Mouse (Mus musculus) myocyte (in vitro differentiated cells): ENCODE results near the gene Sipa1l1. TPM values are rescaled to one million over a fixed set of nuclear protein-coding genes. Genes with fewer than 3 reads are reported as not detected.
A peak's percentile ranks its signal among the peaks of the same experiment; 100 is the strongest.

Source experiments
- H3K27me3 ChIP-seq: one replicate; pipeline ENCODE4 v1.6.1; 2011; ENCODE audit not compliant: control insufficient read depth, insufficient read depth, insufficient read length
- H3K36me3 ChIP-seq: one replicate; pipeline ENCODE4 v1.6.1; 2011; ENCODE audit not compliant: control insufficient read depth, insufficient read depth
- H3K4me2 ChIP-seq: one replicate; pipeline ENCODE4 v1.6.1; 2011; ENCODE audit warnings: low read depth, control low read depth
- H3K4me3 ChIP-seq: one replicate; pipeline ENCODE4 v1.5.1; 2011; ENCODE audit warnings: mild to moderate bottlenecking, control low read depth, moderate library complexity
- H3K79me2 ChIP-seq: one replicate; pipeline ENCODE4 v1.6.1; 2011; ENCODE audit not compliant: control insufficient read depth, insufficient read depth
- H3ac ChIP-seq: one replicate; pipeline ENCODE4 v1.6.1; 2011; ENCODE audit not compliant: control insufficient read depth, insufficient read length
- CEBPB ChIP-seq: IDR thresholded peaks from 2 replicates; pipeline ENCODE4 v1.6.1; 2011; ENCODE audit warnings: mild to moderate bottlenecking, moderate library complexity; ENCODE audit not compliant: poor library complexity, insufficient read depth, severe bottlenecking
- E2F4 ChIP-seq: IDR thresholded peaks from one replicate; pipeline ENCODE4 v1.6.1; 2011; ENCODE audit warnings: mild to moderate bottlenecking, control low read depth, moderate library complexity; ENCODE audit not compliant: insufficient read depth
- MAX ChIP-seq: IDR thresholded peaks from one replicate; pipeline ENCODE4 v1.6.1; 2011; ENCODE audit warnings: low read depth, mild to moderate bottlenecking, control low read depth
- MYOD1 ChIP-seq, 3 experiments: IDR thresholded peaks; one replicate each; pipeline ENCODE4 v1.6.1; 2011; ENCODE audit warnings: control low read depth in 2 of 3, low read depth in 2 of 3, mild to moderate bottlenecking in 2 of 3, moderate library complexity in 1 of 3; ENCODE audit not compliant: insufficient read length in 2 of 3, control insufficient read depth in 1 of 3
- MYOG ChIP-seq, 3 experiments: IDR thresholded peaks; one replicate each; pipeline ENCODE4 v1.6.1; 2011; ENCODE audit warnings: control low read depth in 2 of 3, low read depth in 2 of 3, mild to moderate bottlenecking in 2 of 3; ENCODE audit not compliant: insufficient read length in 2 of 3, control insufficient read depth in 1 of 3, insufficient read depth in 1 of 3
- POLR2A ChIP-seq: IDR thresholded peaks from one replicate; pipeline ENCODE4 v1.6.1; 2011; ENCODE audit warnings: low read depth, mild to moderate bottlenecking, control low read depth, moderate library complexity; ENCODE audit not compliant: insufficient read length
- POLR2AphosphoS2 ChIP-seq: IDR thresholded peaks from one replicate; pipeline ENCODE4 v1.6.1; 2011; ENCODE audit warnings: low read depth, control low read depth; ENCODE audit not compliant: insufficient read length
- REST ChIP-seq: IDR thresholded peaks from one replicate; pipeline ENCODE4 v1.6.1; 2011; ENCODE audit warnings: mild to moderate bottlenecking, control low read depth, moderate library complexity; ENCODE audit not compliant: insufficient read depth, insufficient read length
- SRF ChIP-seq: IDR thresholded peaks from one replicate; pipeline ENCODE4 v1.6.1; 2011; ENCODE audit warnings: low read depth; ENCODE audit not compliant: control insufficient read depth, insufficient read length
- TCF12 ChIP-seq: IDR thresholded peaks from one replicate; pipeline ENCODE4 v1.6.1; 2011; ENCODE audit warnings: mild to moderate bottlenecking, control low read depth; ENCODE audit not compliant: poor library complexity, insufficient read depth, severe bottlenecking
- TCF3 ChIP-seq: IDR thresholded peaks from one replicate; pipeline ENCODE4 v1.6.1; 2011; ENCODE audit warnings: low read depth, control low read depth; ENCODE audit not compliant: insufficient read length
- USF1 ChIP-seq: IDR thresholded peaks from one replicate; pipeline ENCODE4 v1.6.1; 2011; ENCODE audit warnings: low read depth, mild to moderate bottlenecking, control low read depth, moderate library complexity
- polyA plus RNA-seq: library from polyadenylated mRNA; unstranded; fragments of >200 nt; fragmentation: generic; extraction: Trizol; gene quantifications from one replicate; pipeline ENCODE4 v1.2.1, GENCODE M21; 2012; ENCODE audit warnings: missing spikeins

The Sipa1l1 gene
- polyA plus RNA-seq, 1 experiment: 22.5 TPM

DNA sequence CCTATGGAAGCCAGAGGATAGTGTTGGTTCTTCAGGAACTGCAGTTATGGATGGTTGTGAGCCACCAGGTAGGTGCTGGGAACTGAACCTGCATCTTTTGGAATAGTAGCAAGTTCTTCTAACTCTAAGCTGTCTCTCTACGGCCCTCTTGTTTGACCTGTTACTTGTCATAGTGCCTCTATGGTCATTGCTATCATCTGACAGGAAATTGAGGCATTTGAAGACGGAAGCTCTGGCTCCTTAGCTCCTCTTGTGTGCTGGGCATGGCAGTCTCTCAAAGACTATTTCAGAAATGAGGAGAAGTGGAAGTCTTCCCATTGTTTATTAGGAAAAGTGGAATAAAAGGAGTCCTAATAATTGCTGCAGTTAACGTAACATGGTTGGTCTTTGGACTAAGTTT, 38.9 kb downstream of the Sipa1l1 start:
- no peaks in the 10 kb centered on the region for H3K36me3 ChIP-seq
- TF ChIP-seq CEBPB (no peak), SRF (no peak), E2F4 (no peak), TCF12 (no peak), POLR2A (no peak), REST (no peak), MAX (no peak), USF1 (no peak), POLR2AphosphoS2 (no peak), MYOD1 (IDR thresholded peaks at IDR 0.05; ENCODE audit: control insufficient read depth in 1 of 3, insufficient read length in 2 of 3, low read depth in 2 of 3) (no peak), TCF3 (no peak), MYOG (IDR thresholded peaks at IDR 0.05; ENCODE audit: control insufficient read depth in 1 of 3, insufficient read depth in 1 of 3, insufficient read length in 2 of 3, low read depth in 2 of 3) (no peak)

DNA sequence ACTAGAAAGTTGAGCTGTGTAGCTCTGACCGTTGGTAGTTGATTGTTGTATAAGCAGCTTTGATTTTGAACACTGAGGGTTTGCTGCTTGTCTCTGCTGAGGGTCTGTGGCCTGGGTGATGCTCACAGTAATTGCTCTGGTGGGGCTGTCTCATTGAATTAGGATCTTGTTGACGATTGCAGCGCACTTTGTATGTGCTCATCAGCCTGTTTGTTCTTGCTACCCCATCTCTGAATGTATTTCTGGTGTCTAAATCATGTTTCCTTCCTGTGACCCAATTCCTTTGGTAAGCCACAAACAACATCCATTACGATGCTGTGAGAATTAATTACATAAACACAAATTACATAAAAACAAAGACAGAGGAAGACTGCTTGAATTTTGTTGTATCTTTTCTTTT, 39.5 kb downstream of the Sipa1l1 start:
- H3K4me3 ChIP-seq: no peak overlapping the region
- H3ac ChIP-seq: no peak overlapping the region
- H3K27me3 ChIP-seq: no peaks in the 10 kb centered on the region
- H3K36me3 ChIP-seq: no peaks in the 10 kb centered on the region
- peaks cover 37% of the 10 kb centered on the region for H3K79me2 ChIP-seq
- no peak overlapping the region for H3K4me2 ChIP-seq
- TF ChIP-seq SRF: no peak
- TF ChIP-seq E2F4: no peak
- no peak for TF ChIP-seq TCF3
- no peak for TF ChIP-seq REST

More for the DNA sequence above, 38.9 kb downstream of the Sipa1l1 start:
- Histone ChIP-seq H3K79me2 (peaks cover 41% of the 10 kb centered on the region), H3K4me2 (no peak overlapping the region), H3K4me3 (no peak overlapping the region), H3ac (no peak overlapping the region), H3K27me3 (no peaks in the 10 kb centered on the region)

DNA sequence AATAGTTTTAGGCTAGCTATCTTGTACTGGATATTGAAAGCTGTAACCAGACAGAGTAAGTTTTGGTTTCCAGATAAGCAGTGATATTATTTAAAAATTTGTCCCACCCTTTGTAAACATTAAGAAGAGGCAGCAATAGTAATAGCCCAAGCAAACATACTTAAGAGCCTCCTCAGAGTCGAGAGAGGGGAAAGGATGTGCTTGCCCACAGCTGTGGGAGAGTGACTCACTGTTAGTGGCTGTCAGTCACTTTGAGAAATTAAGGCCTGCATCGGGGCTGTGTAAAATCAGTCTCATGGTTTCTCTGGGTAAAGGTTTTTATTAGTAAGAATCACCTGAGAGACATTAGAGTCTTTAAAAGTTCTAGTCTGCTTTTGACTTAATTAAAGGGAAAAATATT, 40.6 kb downstream of the Sipa1l1 start:
- Histone ChIP-seq H3ac (no peak overlapping the region), H3K4me2 (peak overlapping the region; percentile 43)
- no peak for TF ChIP-seq POLR2AphosphoS2
- TF ChIP-seq MYOD1 (IDR thresholded peaks at IDR 0.05; ENCODE audit: control insufficient read depth in 1 of 3, insufficient read length in 2 of 3, low read depth in 2 of 3): peak in 2 of 3 experiments; percentile 69 to 77

DNA sequence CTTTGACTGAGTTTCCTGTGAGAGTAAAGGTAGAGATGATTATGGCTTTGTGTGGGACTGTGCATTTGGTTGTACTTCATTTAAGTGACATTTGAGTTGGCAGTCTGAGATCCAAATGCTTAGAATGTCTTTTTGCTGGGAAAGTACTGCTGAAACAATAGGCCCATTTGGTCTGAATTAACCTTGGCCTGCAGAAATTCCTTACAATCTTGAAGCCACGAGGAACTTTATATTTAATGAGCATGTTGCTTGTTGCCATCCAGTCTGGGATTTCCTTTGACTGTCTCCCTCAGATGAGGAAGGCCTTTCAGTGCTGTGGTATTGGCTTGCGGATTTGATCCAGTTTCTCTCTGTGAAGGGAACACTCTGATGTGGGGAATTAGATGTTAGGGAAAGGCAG, 43.9 kb downstream of the Sipa1l1 start:
- TF ChIP-seq E2F4: no peak
- TF ChIP-seq POLR2AphosphoS2: no peak
- TF ChIP-seq TCF3: no peak
- Histone ChIP-seq H3ac (no peak overlapping the region), H3K36me3 (no peaks in the 10 kb centered on the region), H3K4me2 (no peak overlapping the region), H3K79me2 (peaks cover 26% of the 10 kb centered on the region), H3K27me3 (no peaks in the 10 kb centered on the region), H3K4me3 (no peak overlapping the region)

More for the DNA sequence above, 40.6 kb downstream of the Sipa1l1 start:
- H3K27me3 ChIP-seq: no peaks in the 10 kb centered on the region
- H3K4me3 ChIP-seq: no peak overlapping the region
- peaks cover 41% of the 10 kb centered on the region for H3K79me2 ChIP-seq
- no peaks in the 10 kb centered on the region for H3K36me3 ChIP-seq

DNA sequence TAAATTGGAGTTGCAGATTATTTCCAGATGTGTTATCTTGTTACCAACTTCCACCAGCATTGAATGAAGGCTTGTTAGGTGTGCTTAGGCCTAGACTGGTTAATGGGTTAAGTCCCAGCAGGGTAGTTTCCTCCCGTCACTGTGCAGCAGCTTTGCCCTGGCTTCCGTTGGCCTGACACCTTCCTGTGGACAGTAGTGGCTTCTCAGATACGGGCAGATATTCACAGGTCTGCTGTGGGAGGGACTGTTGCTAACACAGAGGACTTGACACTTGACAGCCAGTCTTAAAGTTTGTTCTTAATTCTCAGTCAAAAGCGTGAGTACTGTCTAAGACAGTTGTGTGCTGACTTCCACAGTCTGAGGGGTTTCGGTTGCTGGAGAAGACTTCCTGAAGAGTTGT, 45.8 kb downstream of the Sipa1l1 start:
- no peaks in the 10 kb centered on the region for H3K27me3 ChIP-seq
- H3K36me3 ChIP-seq: no peaks in the 10 kb centered on the region
- no peak overlapping the region for H3K4me2 ChIP-seq
- TF ChIP-seq POLR2AphosphoS2 (no peak), TCF12 (no peak), SRF (no peak), MYOG (IDR thresholded peaks at IDR 0.05; ENCODE audit: control insufficient read depth in 1 of 3, insufficient read depth in 1 of 3, insufficient read length in 2 of 3, low read depth in 2 of 3) (no peak), REST (no peak), E2F4 (no peak), MAX (no peak), USF1 (no peak), POLR2A (no peak), MYOD1 (IDR thresholded peaks at IDR 0.05; ENCODE audit: control insufficient read depth in 1 of 3, insufficient read length in 2 of 3, low read depth in 2 of 3) (no peak), CEBPB (no peak)
- no peak overlapping the region for H3K4me3 ChIP-seq
- peaks cover 20% of the 10 kb centered on the region for H3K79me2 ChIP-seq
- H3ac ChIP-seq: no peak overlapping the region
